Mouse (Mus musculus) pancreas, adult 10 weeks (tissue): ENCODE results near the gene Zfp108. TPM values are rescaled to one million over a fixed set of nuclear protein-coding genes. Genes with fewer than 3 reads are reported as not detected.

Experiments
- polyA plus RNA-seq: library from polyadenylated mRNA; stranded (reverse); fragments of 350-450 nt; fragmentation: Illumina TruSeq; extraction: RNeasy Lipid Tissue Mini Kit (QIAGEN cat#74804); gene quantifications from one replicate; pipeline ENCODE4 v1.2.3, GENCODE M21; 2015; ENCODE audit warnings: low read depth, low replicate concordance; ENCODE audit not compliant: insufficient read depth

Gene Zfp108
- 0.63 TPM for polyA plus RNA-seq

GRCm38 (mm10) chr7:24254633-24255474, at the start of gene Zfp108:
Gene Zfp108, plus strand, starts transcription at chr7:24254794.

GRCm38 (mm10) chr7:24211343-24211742, 43.3 kb upstream of the Zfp108 start, which contains the start of gene Zfp111:
Gene Zfp111, minus strand, starts transcription at chr7:24211443.

GRCm38 (mm10) chr7:24237040-24237791, 17.4 kb upstream of the Zfp108 start, which contains the start of gene Zfp109:
Gene Zfp109, minus strand, starts transcription at chr7:24237560.

GRCm38 (mm10) chr7:24270288-24270672, 15.7 kb downstream of the Zfp108 start, which contains the start of gene Zfp93:
Gene Zfp93, plus strand, starts transcription at chr7:24270420.

GRCm38 (mm10) chr7:24300771-24301282, 46.2 kb downstream of the Zfp108 start, which contains the start of gene Zfp61:
Gene Zfp61, minus strand, starts transcription at chr7:24301232.

Other genes starting within 250 kb of the Zfp108 start
- gene Vmn1r183, start 201.5 kb upstream of the Zfp108 start, polyA plus RNA-seq: not detected
- gene Zfp180, start 172.9 kb upstream of the Zfp108 start, polyA plus RNA-seq: 5.8 TPM
- 1.2 TPM for gene Zfp112, start 142.5 kb upstream of the Zfp108 start, polyA plus RNA-seq
- 4.5 TPM for gene Zfp235, start 120.6 kb upstream of the Zfp108 start, polyA plus RNA-seq
- 0.28 TPM for gene Zfp114, start 79.7 kb upstream of the Zfp108 start, polyA plus RNA-seq
- 1.0 TPM for gene Zfp111, start 43.4 kb upstream of the Zfp108 start, polyA plus RNA-seq
- 0.63 TPM for gene Zfp109, start 17.2 kb upstream of the Zfp108 start, polyA plus RNA-seq
- gene Zfp93, start 15.6 kb downstream of the Zfp108 start, polyA plus RNA-seq: 1.2 TPM
- gene Zfp61, start 46.4 kb downstream of the Zfp108 start, polyA plus RNA-seq: 14.0 TPM
- gene Zfp94, start 61.9 kb downstream of the Zfp108 start, polyA plus RNA-seq: 4.9 TPM
- gene Tescl, start 79.1 kb downstream of the Zfp108 start, polyA plus RNA-seq: not detected
- gene Lypd5, start 94.4 kb downstream of the Zfp108 start, polyA plus RNA-seq: not detected
- gene Kcnn4, start 115.5 kb downstream of the Zfp108 start, polyA plus RNA-seq: 2.5 TPM
- 12.2 TPM for gene Smg9, start 144.8 kb downstream of the Zfp108 start, polyA plus RNA-seq
- not detected for gene Irgc1, start 197.5 kb downstream of the Zfp108 start, polyA plus RNA-seq
- 3.3 TPM for gene Plaur, start 207.7 kb downstream of the Zfp108 start, polyA plus RNA-seq
- gene Cadm4, start 227.2 kb downstream of the Zfp108 start, polyA plus RNA-seq: 3.4 TPM